Mouse (Mus musculus) heart, embryonic 12.5 days (tissue): ENCODE measurements around the gene Olfr630. TPM values are rescaled to one million over a fixed set of nuclear protein-coding genes. Genes with fewer than 3 reads are reported as not detected.
"Not testable (repeated sequence)": the region's sequence is repeated elsewhere in the genome, so short reads cannot be mapped to it uniquely, and the experiment has no call there.

Experiments
- ATAC-seq: fragments of 200-750 bp; cut with Nextera tagmentation; 2 replicates; pipeline ENCODE4 v1.8.0; 2017; ENCODE audit warnings: moderate TSS enrichment, moderate library complexity; ENCODE audit not compliant: insufficient number of reproducible peaks, low FRiP score
- H3K27ac ChIP-seq: fragments of 300-500 bp; sonication (generic); 2 replicates; pipeline ENCODE4 v1.5.1; 2016; ENCODE audit warnings: mild to moderate bottlenecking, moderate library complexity; ENCODE audit not compliant: poor library complexity, severe bottlenecking
- H3K27me3 ChIP-seq: fragments of 300-500 bp; sonication (generic); replicated peaks from 2 replicates; pipeline ENCODE4 v1.6.1; 2016; ENCODE audit warnings: mild to moderate bottlenecking, moderate library complexity
- H3K36me3 ChIP-seq: fragments of 300-500 bp; sonication (generic); 2 replicates; pipeline ENCODE4 v1.6.1; 2016; ENCODE audit warnings: mild to moderate bottlenecking, moderate library complexity
- H3K4me1 ChIP-seq: fragments of 300-500 bp; sonication (generic); replicated peaks from 2 replicates; pipeline ENCODE4 v1.6.1; 2016; ENCODE audit warnings: mild to moderate bottlenecking
- H3K4me2 ChIP-seq: fragments of 300-500 bp; sonication (generic); 2 replicates; pipeline ENCODE4 v1.6.1; 2016; ENCODE audit warnings: mild to moderate bottlenecking, moderate library complexity
- H3K4me3 ChIP-seq: fragments of 300-500 bp; sonication (generic); 2 replicates; pipeline ENCODE4 v1.5.1; 2016; ENCODE audit warnings: mild to moderate bottlenecking
- H3K9ac ChIP-seq: fragments of 300-500 bp; sonication (generic); 2 replicates; pipeline ENCODE4 v1.6.1; 2016; ENCODE audit warnings: mild to moderate bottlenecking, moderate library complexity
- H3K9me3 ChIP-seq: fragments of 300-500 bp; sonication (generic); replicated peaks from 2 replicates; pipeline ENCODE4 v1.6.1; 2016; ENCODE audit warnings: mild to moderate bottlenecking, moderate library complexity
- WGBS: fragments of 180-500 bp; shearing (Covaris S2); methylation state at CpG from one replicate; pipeline ENCODE4 v1.1.7; 2016; 5-methylcytosine and 5-hydroxymethylcytosine counted together
- polyA plus RNA-seq: library from polyadenylated mRNA; unstranded; fragments of >200 nt; fragmentation: Nextera tagmentation; extraction: Ambion mirVana; gene quantifications from 2 replicates; pipeline ENCODE4 v1.2.1, GENCODE M21; 2016

Olfr630 gene
- polyA plus RNA-seq, 1 experiment from 2014 or later = not detected

DNA sequence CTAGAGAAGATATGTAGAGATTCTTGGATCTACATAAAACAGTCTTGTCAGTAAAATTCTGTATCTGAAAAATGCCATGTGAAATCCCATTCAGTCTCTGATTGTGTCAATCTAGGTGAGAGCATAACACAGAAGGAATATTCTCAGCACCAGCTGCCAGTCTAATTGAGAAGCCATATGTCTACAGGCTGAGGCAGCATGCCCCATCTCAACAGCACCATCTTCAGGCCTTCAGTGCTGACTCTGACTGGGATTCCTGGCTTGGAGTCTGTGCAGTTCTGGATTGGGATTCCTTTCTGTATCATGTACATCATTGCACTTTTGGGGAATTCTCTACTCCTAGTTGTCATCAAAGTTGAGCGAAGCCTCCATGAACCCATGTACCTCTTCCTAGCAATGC, 40.7 kb downstream of the Olfr630 start:
- not testable (repeated sequence) for H3K9me3 ChIP-seq, H3K27ac ChIP-seq, H3K4me3 ChIP-seq, H3K4me2 ChIP-seq, ATAC-seq, H3K36me3 ChIP-seq, H3K9ac ChIP-seq, H3K27me3 ChIP-seq, H3K4me1 ChIP-seq
- WGBS = 97% methylated on average over 1 of the region's 1 CpGs

DNA sequence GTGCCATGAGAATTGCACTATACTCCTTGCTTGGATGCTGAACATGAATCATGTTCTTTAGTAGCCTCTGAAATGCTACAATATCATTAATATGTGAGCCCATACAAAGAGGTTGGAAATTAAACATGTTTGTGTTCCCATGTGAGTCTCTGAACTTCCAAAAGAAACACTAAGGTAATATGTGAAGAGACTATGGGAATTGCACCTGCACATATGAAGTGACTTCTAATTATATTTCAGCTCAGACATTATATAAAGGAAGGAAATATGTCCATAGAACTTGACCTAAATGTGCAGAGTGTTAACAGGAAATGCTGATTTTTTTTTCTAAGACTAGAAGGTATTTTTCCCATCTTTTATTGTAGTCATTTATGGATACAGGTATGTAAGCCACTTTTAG, 42.8 kb downstream of the Olfr630 start, which contains the start of gene Olfr243:
TSS of gene Olfr243 (plus strand) at position 301 of the 400 bp plus-strand sequence.
- H3K9ac ChIP-seq = no peak within 1 kb of the TSS
- no peaks in the 10 kb centered on the region for H3K4me1 ChIP-seq
- no peak for ATAC-seq

DNA sequence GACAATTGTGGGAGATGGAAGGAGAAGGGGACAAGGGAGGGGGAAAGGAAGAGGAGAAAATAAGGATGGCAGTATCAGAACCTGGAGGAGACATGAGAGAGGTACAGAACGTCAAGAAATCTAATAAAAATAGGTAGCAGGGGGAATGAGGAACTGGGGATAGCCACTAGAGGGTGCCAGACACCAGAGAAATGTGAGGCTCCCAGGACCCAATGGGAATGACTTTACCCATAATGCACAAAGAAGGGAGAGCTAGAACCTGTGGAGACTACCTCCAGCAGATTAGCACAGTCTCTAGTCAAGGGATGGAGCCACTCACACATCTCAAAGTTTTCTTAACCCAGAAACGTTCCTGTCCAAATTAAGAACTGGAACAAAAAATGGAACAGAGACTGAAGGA, 45.1 kb downstream of the Olfr630 start:
- Histone ChIP-seq H3K4me3 (no peak overlapping the region), H3K9ac (no peak overlapping the region), H3K4me2 (no peak overlapping the region), H3K27me3 (no peaks in the 10 kb centered on the region), H3K4me1 (no peaks in the 10 kb centered on the region), H3K36me3 (no peaks in the 10 kb centered on the region), H3K9me3 (no peaks in the 10 kb centered on the region), H3K27ac (no peak overlapping the region)
- no peak for ATAC-seq
- WGBS = 22% methylated on average over 2 of the region's 2 CpGs

More for the DNA sequence above, 42.8 kb downstream of the Olfr630 start, which contains the start of gene Olfr243:
- Histone ChIP-seq H3K9me3 (no peaks in the 10 kb centered on the region), H3K4me3 (no peak within 1 kb of the TSS), H3K27ac (no peak within 1 kb of the TSS), H3K36me3 (no peaks in the 10 kb centered on the region), H3K4me2 (no peak within 1 kb of the TSS), H3K27me3 (no peaks in the 10 kb centered on the region)

Other genes starting within 250 kb of the Olfr630 start
- gene Olfr610, start 245.2 kb downstream of the Olfr630 start, polyA plus RNA-seq = not detected in 2 replicates
- gene Olfr611, start 236.5 kb downstream of the Olfr630 start, polyA plus RNA-seq = not detected in 2 replicates
- gene Olfr612, start 214.6 kb downstream of the Olfr630 start, polyA plus RNA-seq = not detected in 2 replicates
- gene Olfr613, start 209.3 kb downstream of the Olfr630 start, polyA plus RNA-seq = not detected in 2 replicates
- not detected in 2 replicates for gene Olfr615, start 201.3 kb downstream of the Olfr630 start, polyA plus RNA-seq
- not detected in 2 replicates for gene Olfr616, start 188.2 kb downstream of the Olfr630 start, polyA plus RNA-seq
- not detected in 2 replicates for gene Olfr617, start 184.3 kb downstream of the Olfr630 start, polyA plus RNA-seq
- not detected in 2 replicates for gene Olfr618, start 167.2 kb downstream of the Olfr630 start, polyA plus RNA-seq
- not detected in 2 replicates for gene Olfr619, start 156.8 kb downstream of the Olfr630 start, polyA plus RNA-seq
- gene Olfr620, start 144.8 kb downstream of the Olfr630 start, polyA plus RNA-seq = not detected in 2 replicates
- gene Olfr622, start 114.6 kb downstream of the Olfr630 start, polyA plus RNA-seq = not detected in 2 replicates
- not detected in 2 replicates for gene Olfr623, start 93.6 kb downstream of the Olfr630 start, polyA plus RNA-seq
- gene Olfr624, start 86.1 kb downstream of the Olfr630 start, polyA plus RNA-seq = 0.03 and 0.04 TPM in 2 replicates
- gene Olfr625-ps1, start 74.6 kb downstream of the Olfr630 start, polyA plus RNA-seq = not detected in 2 replicates
- not detected in 2 replicates for gene Olfr243, start 42.7 kb downstream of the Olfr630 start, polyA plus RNA-seq
- gene Olfr628, start 27.0 kb downstream of the Olfr630 start, polyA plus RNA-seq = not detected in 2 replicates
- 0.08 TPM in 1 of 2 replicates, not detected in the other for gene Olfr629, start 12.4 kb downstream of the Olfr630 start, polyA plus RNA-seq
- gene Olfr69, start 14.3 kb upstream of the Olfr630 start, polyA plus RNA-seq = not detected in 2 replicates
- not detected in 2 replicates for gene Olfr68, start 22.4 kb upstream of the Olfr630 start, polyA plus RNA-seq
- gene Olfr67, start 34.5 kb upstream of the Olfr630 start, polyA plus RNA-seq = not detected in 2 replicates
- 3,072 and 3,403 TPM in 2 replicates for gene Hbb-bt, start 56.7 kb upstream of the Olfr630 start, polyA plus RNA-seq
- 2,689 and 3,022 TPM in 2 replicates for gene Hbb-bs, start 70.8 kb upstream of the Olfr630 start, polyA plus RNA-seq
- gene Hbb-bh2, start 83.2 kb upstream of the Olfr630 start, polyA plus RNA-seq = 0.50 and 0.56 TPM in 2 replicates
- gene Hbb-bh1, start 85.8 kb upstream of the Olfr630 start, polyA plus RNA-seq = 2,015 and 2,280 TPM in 2 replicates
- gene Hbb-y, start 95.9 kb upstream of the Olfr630 start, polyA plus RNA-seq = 31,254 and 35,001 TPM in 2 replicates
- not detected in 2 replicates for gene Olfr66, start 128.9 kb upstream of the Olfr630 start, polyA plus RNA-seq
- not detected in 2 replicates for gene Olfr64, start 137.2 kb upstream of the Olfr630 start, polyA plus RNA-seq
- gene Olfr65, start 146.2 kb upstream of the Olfr630 start, polyA plus RNA-seq = not detected in 2 replicates
- gene Olfr631, start 171.5 kb upstream of the Olfr630 start, polyA plus RNA-seq = not detected in 2 replicates
- gene Olfr632, start 177.0 kb upstream of the Olfr630 start, polyA plus RNA-seq = not detected in 2 replicates
- not detected in 2 replicates for gene Olfr633, start 187.1 kb upstream of the Olfr630 start, polyA plus RNA-seq
- not detected in 2 replicates for gene Olfr635, start 213.8 kb upstream of the Olfr630 start, polyA plus RNA-seq
- 0.18 TPM in 1 of 2 replicates, not detected in the other for gene Olfr638, start 241.4 kb upstream of the Olfr630 start, polyA plus RNA-seq